Mouse (Mus musculus) mouse trophoblast stem cell (cell line): ENCODE data around the gene Gm4871.

ENCODE experiments used
- in situ Hi-C, 2 experiments: fragments of 300-500 bp; cut with MseI, MboI; formaldehyde crosslinking; loops; 2 replicates in 1 of 2; 3 replicates in 1 of 2; pipeline ENCODE4 v1.15.1; 2025

Gm4871 gene

GRCm38 (mm10) chr5:144998491-144998890 lies 34.1 kb downstream of the Gm4871 start:
- in situ Hi-C loops = loop anchor here in 1 of 2 experiments (25.0 kb wide), 1 partner anchor 111 kb away; no protein-coding TSS in a partner anchor

DNA sequence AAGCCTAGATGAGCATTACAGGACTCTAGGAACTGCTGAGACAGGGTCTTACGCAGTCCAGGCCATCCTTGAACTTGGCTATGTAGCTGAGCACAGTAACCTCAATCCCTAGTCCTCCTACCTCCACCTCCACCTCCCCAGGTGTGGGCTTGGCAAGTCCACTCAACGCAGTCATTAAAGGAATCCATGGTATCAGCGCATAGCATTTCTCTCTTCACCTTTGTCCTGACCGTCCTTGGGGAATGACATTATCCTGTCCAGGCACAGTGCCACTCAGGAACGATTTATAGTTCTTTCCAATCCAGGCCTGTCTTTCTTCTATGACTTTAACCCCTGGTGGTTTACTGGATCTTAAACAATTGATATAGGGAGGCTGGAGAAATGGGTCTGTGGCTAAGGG lies 42.1 kb downstream of the Gm4871 start:
- in situ Hi-C loops = loop anchor here in 1 of 2 experiments (25.0 kb wide), 1 partner anchor 103 kb away; no protein-coding TSS in a partner anchor

DNA sequence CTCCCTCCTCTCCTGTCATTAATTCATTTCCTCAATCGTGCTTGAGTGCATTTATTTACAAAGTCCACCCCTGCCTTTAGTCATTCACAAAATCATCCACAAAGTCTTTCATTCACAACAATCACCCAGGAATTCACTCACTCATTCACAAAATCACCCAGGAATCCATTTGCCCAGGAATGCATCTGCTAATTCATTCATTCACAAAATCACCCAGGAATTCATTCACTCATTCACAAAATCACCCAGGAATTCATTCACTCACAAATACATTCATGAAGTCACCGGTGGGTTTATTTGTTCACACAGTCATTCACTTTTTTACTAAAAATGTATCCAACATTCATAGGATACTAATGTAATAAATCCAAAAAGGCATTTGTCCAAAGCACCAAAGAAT lies 42.5 kb downstream of the Gm4871 start:
- in situ Hi-C loops = loop anchor here in 1 of 2 experiments (25.0 kb wide), 1 partner anchor 103 kb away; no protein-coding TSS in a partner anchor

GRCm38 (mm10) chr5:144989061-144989405 lies 43.5 kb downstream of the Gm4871 start:
- in situ Hi-C loops = loop anchor here (10.0 to 25.0 kb wide), 2 partner anchors 102 to 104 kb away; no protein-coding TSS in a partner anchor

DNA sequence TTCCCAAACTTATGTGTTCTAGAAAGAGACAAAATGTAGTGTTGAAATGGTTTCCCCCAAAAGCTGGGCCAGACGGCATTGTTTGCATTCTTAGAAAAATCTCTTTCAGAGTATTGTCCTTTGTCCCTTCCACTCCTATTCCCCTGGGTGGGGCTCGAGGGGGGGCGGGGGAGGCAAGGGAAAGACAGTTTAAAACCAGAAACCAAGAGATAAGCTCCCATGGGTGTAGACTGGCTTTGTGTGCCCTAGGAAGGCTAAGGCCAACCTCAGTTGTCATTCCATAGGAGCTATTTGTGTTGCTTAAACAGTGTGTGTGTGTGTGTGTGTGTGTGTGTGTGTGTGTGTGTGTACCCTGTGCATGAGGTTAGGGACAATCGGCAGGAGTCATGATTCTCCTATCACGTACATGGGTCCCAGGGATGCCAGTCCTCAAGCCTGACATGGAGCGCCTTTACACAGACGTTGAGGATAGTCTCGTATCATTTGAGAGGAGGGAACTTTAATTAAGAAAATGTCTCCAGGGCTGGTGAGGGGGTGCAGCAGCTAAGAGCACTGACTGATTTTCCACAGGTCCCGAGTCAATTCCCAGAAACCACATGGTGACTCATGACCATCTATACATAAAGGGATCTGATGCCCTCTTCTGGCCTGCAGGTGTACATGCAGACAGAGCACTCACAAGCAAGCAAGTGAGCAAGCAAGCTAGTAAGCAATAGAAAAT lies 44.1 kb downstream of the Gm4871 start:
- in situ Hi-C loops = loop anchor here (10.0 to 25.0 kb wide), 2 partner anchors 101 to 104 kb away; no protein-coding TSS in a partner anchor

- in situ Hi-C loops = loop anchor here (10.0 to 25.0 kb wide), 2 partner anchors 100 to 103 kb away; no protein-coding TSS in a partner anchor
Observed at GRCm38 (mm10) chr5:144987561-144987960, 45.0 kb downstream of the Gm4871 start.

GRCm38 (mm10) chr5:144984839-144985238 lies 47.7 kb downstream of the Gm4871 start:
- in situ Hi-C loops = loop anchor here (10.0 to 25.0 kb wide), 2 partner anchors 98 to 100 kb away; no protein-coding TSS in a partner anchor

DNA sequence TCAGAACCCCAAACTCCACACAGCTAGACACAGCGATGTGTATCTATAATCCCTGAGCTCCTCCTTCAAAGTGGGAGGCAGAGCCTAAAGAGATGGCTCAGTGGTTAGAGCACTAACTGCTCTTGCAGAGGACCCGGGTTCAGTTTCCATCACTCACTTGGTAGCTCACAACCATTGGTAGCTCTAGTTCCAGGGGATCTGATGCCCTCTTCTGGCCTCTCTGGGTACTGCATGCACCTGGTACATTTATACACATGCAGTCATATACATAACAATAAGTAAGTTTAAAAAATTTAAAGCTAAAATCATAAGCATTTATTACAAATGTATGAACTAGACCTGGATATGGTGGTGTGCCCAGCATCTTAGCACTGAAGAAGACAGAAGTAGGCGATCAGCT lies 49.3 kb downstream of the Gm4871 start:
- in situ Hi-C loops = loop anchor here (10.0 to 25.0 kb wide), 2 partner anchors 96 to 98 kb away; no protein-coding TSS in a partner anchor
